Mouse (Mus musculus) 3T3-L1 (cell line): Measurements from ENCODE around the gene Pde2a.

Source experiments
- DNase-seq: peaks from one replicate; pipeline ENCODE4 v3.0.0-alpha.2; 2015; ENCODE audit warnings: low read depth, low spot score

Gene Pde2a

GRCm38 (mm10) chr7:101403831-101404230 lies 17.7 kb upstream of the Pde2a start:
- DNase-seq, result no peak

GRCm38 (mm10) chr7:101410267-101410936 lies 11.1 kb upstream of the Pde2a start, which contains the start of gene Gm45837:
TSS of gene Gm45837 (plus strand) at chr7:101410886.
- DNase-seq, result no peak

DNA sequence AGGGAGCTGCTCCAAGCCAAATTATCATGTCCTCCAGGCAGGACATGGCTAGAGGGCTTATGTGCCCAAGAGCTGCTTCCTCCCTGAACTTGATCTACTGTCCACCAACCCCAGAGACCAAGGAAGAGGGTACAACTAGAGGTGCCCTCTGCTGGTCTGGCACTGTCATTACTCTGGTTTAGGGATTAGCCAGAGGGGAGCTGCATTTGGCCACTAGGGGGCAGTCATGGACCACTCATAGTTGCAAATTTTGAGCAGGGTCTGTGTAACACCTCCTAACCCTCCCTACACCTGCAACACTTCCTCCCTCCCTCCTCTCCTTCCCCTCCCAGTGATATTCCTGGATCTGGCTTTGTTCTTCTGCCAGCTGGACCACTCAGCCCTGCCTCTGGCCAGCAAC lies 8.7 kb upstream of the Pde2a start:
- peak; percentile 82 for DNase-seq

GRCm38 (mm10) chr7:101414209-101414608 lies 7.3 kb upstream of the Pde2a start:
- DNase-seq, result no peak

DNA sequence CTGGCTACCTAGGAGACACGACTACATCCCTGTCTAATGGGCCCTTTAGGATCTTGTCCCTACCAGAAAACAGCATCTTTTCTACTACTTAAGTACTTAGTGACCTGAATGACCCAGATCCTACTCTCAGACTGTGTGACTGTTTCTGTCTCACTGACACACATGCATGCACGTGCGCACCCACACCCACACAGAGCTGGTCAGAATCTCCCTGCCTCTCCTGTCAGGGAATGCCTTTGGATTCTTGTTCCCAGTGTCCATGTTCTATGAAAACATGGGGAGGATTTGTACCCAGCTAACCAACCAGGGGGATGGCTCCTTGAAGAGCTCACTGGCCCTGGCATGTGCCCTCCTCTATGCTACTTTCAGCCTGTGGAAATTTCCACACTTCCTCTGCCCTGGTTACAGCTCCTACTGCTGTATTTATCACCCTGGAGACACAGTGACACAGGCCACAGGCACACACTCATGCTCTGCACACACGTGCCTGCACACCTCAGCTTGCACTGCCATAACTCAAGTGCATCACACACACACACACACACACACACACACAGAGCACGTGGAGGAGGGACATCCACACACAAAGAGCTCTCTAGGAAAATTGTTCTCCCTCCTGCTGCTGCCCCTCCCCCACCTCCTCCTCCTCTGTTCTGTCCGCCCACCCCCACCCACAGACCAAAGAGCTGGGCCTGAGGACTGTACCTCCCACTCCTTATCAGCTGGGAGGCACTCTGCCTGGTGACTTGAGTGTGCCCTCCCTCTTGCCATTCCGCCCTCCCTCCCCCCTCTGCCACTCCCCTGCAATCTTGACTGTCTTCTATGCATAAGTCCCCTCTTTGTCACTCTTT lies 6.6 kb upstream of the Pde2a start:
- peak; percentile 5 for DNase-seq

GRCm38 (mm10) chr7:101415512-101416100 lies 5.9 kb upstream of the Pde2a start:
- no peak for DNase-seq

- DNase-seq, result no peak
Measured at GRCm38 (mm10) chr7:101416391-101416790, 5.1 kb upstream of the Pde2a start.

DNA sequence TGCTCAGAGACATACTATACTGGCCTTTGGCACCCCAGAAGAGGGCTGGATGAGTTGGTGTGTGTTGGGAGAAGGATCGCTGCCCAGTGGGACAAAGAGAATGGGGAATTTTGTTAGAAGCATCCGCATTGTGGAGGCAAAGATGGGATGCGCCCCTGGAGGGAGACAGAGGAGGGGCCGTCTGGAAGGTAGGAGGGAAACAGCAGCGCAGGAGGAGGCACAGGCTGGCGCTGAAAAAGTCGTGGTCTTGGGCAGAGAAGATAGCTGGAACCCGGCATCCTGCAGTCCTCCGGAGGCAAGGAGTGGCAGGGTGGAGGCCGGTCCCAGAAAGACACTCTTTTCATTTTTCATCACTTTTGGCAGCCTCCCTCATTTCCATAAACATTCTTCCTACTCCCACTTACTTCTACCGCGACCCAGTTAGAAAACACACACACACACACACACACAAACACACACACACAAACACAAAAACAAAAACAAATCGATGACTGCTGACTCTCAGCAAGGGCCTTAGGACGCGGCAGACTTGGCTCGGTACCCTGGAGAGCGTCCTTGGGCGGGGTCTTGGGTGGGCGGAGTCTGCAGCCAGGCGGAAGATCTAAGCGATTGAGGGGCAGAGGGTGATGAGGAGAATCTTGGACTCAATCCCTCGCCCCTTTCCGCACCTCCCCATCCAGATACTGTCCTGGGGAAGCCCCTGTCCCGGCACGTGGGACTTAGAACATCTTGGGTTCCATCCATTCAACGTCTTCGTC lies 2.3 kb upstream of the Pde2a start:
- DNase-seq, result no peak

- peak; percentile 57 for DNase-seq
Measured at GRCm38 (mm10) chr7:101422069-101422468, 578 bp downstream of the Pde2a start.

- no peak for DNase-seq
Measured at GRCm38 (mm10) chr7:101422646-101423045, 1.2 kb downstream of the Pde2a start.

DNA sequence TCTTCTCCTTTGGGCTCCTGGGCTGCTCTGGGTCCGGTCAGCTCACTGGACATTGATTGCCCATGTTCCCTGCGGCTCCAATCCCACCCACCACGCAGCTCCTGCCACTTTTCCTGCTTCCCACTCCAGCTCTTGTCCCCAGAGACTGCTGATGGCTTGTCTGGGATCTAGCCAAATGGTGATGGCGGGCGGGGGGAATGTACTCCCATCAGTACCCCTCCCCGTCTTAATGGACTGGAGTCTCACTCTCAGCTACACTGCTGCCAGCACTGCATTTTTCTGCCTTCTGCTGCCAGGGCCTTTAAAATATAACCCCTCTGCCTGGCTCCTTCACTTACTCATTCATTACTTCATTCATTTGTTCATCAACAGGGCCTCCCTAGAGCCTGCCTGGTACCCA lies 2.5 kb downstream of the Pde2a start:
- no peak for DNase-seq

GRCm38 (mm10) chr7:101426692-101427091 lies 5.2 kb downstream of the Pde2a start:
- DNase-seq, result no peak

DNA sequence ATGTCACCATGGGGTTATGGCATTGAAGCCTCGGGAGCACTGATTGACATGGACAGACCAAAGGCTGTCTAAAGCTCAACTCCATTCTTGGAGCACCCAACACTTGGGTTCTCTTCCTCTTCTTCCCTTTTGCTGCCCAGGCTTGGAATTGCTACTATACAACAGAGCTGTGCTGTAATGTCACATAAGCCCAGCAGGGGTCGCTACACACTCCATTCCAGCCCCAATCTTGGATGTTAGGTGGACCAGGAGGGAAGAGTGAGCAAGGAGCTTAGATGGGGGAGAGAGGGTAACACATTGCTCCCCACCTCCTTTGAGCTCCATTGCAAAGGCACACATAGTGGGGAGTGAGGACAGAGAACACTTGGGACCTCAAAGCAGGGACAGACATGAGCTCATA lies 6.2 kb downstream of the Pde2a start:
- peak; percentile 46 for DNase-seq

- DNase-seq, result no peak
Measured at GRCm38 (mm10) chr7:101435038-101435437, 13.5 kb downstream of the Pde2a start.

- peak; percentile 24 for DNase-seq
Measured at GRCm38 (mm10) chr7:101437876-101438275, 16.4 kb downstream of the Pde2a start.

GRCm38 (mm10) chr7:101443093-101443492 lies 21.6 kb downstream of the Pde2a start:
- no peak for DNase-seq

DNA sequence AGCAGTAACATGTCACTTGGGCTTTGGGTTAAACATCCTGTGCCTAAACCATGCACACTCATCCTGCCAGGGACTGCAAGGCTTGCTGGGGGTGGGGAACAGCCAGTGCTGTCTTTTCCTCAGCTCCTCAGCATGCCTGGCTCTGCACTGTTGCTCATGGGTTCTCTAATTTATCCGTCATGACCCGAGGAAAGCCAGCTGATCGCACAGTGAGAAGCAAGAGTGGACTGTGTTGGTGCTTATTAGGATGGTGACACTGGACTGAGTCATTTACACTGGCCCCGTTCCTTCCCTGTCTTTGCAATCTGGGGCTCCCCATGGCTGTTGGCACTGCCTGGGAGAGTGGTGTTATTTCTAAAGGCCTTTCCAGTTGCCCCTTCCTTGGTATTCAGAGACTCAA lies 22.7 kb downstream of the Pde2a start:
- no peak for DNase-seq

DNA sequence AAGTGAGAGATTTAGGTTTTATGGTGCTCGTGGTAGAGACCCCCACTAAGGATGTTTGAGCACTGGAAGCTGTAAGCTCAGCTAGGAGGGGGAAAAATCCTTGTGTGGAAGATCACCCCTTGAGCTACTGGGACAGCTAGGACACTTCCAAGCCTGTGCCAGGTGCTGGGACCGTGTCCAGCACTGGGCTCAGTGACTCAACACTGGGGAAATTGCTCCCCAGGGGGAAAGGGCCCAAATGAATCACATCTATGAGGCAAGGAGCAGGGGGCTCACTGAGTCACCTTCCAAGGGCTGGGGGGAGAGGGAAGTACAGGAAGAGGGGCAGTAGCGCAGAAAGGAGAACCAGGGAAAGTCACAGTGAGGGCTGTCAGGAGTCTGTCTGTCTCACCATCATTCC lies 28.4 kb downstream of the Pde2a start:
- DNase-seq, result peak; percentile 63

DNA sequence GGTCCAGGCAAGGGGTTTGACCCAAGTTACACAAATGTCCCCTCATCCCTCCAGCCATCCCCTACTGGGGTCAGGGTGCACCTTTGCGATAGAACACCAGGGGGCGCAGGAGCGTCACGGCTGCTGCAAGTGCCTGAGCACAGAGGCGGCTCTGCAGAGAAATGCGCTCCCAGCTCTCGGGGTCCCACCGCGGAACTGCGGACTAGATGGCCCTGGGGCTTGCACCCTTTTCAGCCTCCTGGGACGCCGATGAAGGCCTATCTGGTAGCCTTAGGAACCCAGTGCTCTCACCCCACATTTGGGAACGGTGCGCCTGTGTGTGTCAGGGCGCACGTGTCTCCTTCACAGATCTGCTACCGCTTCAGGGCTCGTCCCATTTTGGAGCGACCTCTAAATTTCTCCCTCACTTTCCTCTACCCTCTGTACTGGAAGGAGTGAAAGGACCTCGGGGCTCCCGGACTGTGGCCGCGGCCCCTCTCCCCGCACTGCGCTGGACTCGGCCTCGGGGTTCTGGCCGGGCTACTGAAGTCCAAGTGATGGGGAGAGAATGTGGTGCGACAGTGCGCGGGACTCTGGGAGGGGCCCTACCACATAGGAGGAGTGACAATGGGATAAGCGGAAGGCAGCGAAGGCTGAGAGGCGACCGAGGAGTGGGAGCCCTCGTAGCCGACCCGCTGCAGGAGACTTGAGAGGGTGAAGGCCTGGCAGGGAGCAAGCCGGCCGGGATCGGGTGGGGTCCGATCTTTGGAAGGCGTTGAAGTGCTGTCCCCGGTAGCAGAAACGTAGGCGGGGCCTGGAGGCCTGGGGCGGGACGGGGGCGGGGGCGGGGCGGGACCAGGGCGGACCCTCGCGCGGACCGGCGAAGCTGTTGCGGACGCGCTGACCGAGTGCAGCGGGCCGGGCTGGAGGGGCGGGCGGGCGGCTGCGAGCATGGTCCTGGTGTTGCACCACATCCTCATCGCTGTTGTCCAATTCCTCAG lies 29.2 kb downstream of the Pde2a start:
- DNase-seq, result peak; percentile 77

GRCm38 (mm10) chr7:101452669-101453068 lies 31.2 kb downstream of the Pde2a start:
- DNase-seq, result no peak

GRCm38 (mm10) chr7:101453296-101453695 lies 31.8 kb downstream of the Pde2a start:
- DNase-seq, result no peak
